Mouse (Mus musculus) frontal cortex, postnatal 14 days (tissue): ENCODE measurements around the gene Zfp335.
"Not testable (repeated sequence)": the region's sequence is repeated elsewhere in the genome, so short reads cannot be mapped to it uniquely, and the experiment has no call there.

ENCODE experiments used
- DNase-seq, 2 experiments: peaks; one replicate each; pipeline ENCODE4 v3.0.0; 2022; ENCODE audit warnings: low spot score in 2 of 2

The Zfp335 gene

GRCm38 (mm10) chr2:164866741-164867551 lies 44.6 kb downstream of the Zfp335 start:
- DNase-seq: no peak

- DNase-seq: no peak
Measured at GRCm38 (mm10) chr2:164864593-164864992, 47.0 kb downstream of the Zfp335 start.

- DNase-seq: not testable (repeated sequence)
Measured at GRCm38 (mm10) chr2:164863411-164863810, 48.1 kb downstream of the Zfp335 start.

- no peak for DNase-seq
Measured at GRCm38 (mm10) chr2:164862179-164862861, 49.2 kb downstream of the Zfp335 start.

DNA sequence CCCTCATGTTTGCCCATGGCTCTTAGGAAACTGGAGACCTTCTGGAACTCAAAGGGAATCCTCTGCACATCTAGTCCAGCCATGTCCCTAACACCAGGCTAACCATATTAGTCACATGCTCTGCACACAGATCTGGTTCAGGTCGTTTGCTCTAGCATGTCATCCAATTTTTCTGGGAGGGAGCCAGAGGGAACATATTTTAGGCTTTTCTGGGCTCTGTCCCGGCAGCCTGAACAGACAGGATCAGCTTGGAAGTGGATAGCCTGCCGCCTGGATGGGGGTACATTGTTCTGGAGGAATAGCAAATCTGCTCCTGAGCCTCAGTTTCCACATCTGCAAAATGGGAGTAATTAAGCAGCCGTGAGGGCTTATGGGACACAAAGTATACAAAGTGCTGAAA lies 50.5 kb downstream of the Zfp335 start:
- no peak for DNase-seq

DNA sequence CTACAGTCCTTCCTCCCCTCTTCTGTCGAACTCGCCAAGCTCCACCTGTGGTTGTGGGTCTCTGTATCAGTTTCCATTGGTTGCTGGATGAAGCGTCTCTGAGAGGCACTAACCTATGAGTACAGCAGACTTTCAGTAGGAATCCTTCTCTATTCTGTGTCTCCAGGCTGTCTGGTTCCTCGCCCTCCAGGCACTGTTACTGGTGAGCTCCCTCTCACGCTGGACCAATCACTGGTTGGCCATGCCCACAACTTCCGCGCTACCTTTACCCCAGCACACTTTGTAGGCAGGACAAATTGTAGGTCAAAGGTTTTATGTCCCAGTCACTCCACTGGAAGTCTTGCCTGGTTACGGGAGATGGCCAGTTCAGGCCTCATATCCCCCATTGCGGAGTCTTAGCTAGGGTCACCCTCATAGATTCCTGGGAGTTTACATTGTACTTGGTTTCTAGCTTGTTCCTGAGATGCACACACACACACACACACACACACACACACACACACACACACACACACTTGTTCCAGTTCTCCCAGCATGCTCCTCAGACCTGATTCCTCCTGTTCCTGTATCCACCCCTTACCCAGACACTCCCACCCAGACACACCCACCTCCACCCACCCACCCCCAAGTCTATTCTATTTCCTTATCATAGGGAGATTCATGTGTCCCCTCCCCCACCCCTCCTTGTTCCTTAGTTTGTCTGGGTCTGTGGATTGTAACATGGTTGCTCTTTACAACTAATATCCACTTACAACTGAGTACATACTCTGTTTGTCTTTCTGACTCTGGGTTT lies 51.7 kb downstream of the Zfp335 start:
- no peak for DNase-seq

GRCm38 (mm10) chr2:164859155-164859554 lies 52.4 kb downstream of the Zfp335 start:
- no peak for DNase-seq

- DNase-seq: no peak
Measured at GRCm38 (mm10) chr2:164857842-164858553, 53.6 kb downstream of the Zfp335 start.

DNA sequence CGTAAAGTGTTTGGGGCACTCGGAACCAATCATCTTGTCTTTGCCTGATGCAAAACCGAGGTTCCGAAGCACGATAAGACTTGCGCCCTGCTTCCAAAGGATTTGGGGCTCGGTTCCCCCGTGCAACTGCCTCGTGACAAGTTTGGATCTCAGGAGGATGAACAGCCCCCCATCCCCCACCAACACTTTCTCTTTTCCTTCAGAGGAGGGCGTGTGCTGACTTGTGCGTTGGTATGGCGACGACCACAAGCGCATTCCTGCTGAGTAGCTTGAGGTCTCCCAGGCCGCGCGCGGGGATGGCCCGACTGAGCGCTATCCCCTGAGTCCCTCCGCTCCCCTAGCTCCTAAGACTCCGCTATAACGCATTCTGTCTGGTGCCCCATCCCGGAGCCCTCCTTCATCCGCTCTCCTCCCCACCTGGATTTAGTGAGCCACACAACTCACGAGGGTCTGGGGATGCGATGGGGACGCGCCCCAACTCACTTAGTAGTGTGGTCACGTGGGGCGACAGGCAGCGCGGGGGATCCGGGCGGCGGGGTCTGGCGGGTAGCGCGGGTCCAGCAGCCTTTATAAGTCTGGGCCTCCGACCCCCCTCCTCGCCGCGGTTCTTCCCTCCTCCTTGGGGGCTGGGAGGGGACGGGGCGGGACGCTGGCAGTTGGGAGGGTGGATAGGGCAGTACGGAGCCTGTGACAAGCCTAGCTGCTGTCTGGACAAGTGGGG lies 54.3 kb downstream of the Zfp335 start, which contains the start of gene Pltp:
Gene Pltp, minus strand, starts transcription at position 611 of the 721 bp plus-strand sequence.
- DNase-seq: no peak

DNA sequence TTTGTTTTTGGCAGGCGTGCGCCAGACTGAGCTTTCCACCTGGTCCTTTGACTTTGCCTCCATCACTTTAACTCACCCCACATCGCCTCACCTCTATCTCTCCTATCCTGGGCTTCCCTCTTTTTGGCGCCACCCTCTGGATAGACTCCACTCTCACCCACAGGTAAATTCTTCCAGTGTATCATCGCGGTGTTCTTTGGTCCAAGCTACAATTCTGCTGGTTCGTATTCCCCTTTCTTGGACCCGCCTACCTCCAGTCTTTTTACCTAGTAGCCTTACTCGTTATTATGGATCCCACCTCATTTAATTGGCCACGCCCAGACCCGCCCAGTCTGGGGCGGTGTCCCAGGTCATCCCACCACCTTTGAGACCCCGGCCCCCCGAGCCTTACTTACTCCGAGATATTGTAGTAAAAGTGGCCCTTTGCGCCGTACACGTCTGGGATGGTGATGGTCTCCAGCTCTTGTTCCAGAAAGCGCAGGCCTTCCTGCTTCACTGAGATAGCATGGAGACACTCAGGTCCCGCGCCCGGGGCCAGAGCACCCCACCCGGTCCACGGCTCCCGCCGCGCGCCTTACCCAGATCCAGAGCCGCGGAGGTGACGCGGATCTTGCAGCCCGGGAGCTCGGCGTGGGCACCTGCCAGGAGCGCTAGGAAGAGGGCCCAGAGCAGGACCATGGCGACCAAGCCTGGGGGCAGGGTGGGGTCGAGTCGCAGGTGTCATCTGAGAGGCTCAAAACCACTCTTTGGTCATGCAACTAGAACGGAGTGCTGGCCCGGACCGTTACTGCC lies 55.1 kb downstream of the Zfp335 start:
- DNase-seq: no peak

GRCm38 (mm10) chr2:164855572-164855971 lies 56.0 kb downstream of the Zfp335 start:
- not testable (repeated sequence) for DNase-seq

- DNase-seq: no peak
Measured at GRCm38 (mm10) chr2:164850061-164850460, 61.5 kb downstream of the Zfp335 start.

DNA sequence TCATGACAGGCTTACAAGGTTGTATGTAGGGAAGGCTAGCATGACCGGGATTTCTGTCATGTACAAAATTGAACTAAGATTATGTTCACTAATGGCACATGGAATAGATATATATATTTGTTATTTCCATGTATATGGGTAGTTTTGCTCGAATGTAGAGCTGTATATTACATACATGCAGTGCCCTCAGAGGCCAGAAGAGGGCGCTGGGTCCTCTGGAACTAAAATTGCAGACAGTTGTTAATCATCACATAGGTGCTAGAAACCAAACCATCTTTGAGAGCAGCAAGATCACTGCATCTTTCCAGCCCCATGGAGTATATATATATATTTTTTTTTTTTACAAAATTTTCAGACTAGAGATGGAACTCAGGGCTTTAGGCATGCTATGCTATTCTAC lies 65.8 kb downstream of the Zfp335 start:
- DNase-seq: no peak
